Mouse (Mus musculus): ENCODE measurements around the gene Sprr1a. TPM values are rescaled to one million over a fixed set of nuclear protein-coding genes. Genes with fewer than 3 reads are reported as not detected.

Sprr1a gene
- not detected for polyA plus RNA-seq (2017; shearing (Covaris generic))

DNA sequence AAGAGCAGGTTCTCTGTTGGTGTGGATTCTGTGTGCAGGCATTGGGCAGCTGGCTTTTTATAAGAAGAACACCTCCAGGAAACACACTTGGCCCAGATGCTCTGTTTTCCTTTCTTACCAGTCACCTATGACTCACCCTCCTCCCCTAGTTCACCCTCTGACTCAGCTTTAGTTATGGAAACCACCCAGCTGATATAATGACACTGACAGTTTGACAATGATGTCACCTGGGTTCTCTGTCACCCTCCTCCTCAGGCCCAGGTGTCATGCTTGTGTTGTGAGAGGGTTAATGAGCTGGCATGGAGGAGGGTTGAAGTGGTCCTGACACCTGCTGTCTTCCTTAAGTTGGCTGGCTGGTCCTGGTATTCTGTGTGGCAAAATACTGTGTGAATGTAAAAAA, at the start of gene Sprr1a:
Gene Sprr1a, minus strand, starts transcription at position 33 of the 400 bp plus-strand sequence.

DNA sequence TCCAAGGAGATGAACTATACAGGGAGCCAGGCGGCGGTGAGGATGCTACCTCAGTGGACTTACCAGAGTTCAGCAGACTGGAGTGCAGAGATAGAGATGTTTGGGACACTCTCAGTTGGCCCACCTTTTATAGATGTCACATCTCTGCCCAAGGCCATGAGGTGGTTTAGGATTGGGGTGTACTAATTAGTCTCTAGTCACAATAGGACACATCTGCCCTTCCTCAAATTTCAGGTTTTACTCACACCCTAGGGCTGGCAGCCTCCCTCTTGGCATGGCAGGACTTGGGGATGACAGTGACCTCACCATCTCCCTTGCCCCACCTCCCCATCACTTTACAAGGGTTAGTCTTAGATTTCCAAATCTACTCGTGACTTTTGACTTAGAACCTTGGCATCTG, 48.7 kb upstream of the Sprr1a start, which contains the start of gene 2310046K23Rik:
Gene 2310046K23Rik, minus strand, starts transcription at position 101 of the 400 bp plus-strand sequence.

DNA sequence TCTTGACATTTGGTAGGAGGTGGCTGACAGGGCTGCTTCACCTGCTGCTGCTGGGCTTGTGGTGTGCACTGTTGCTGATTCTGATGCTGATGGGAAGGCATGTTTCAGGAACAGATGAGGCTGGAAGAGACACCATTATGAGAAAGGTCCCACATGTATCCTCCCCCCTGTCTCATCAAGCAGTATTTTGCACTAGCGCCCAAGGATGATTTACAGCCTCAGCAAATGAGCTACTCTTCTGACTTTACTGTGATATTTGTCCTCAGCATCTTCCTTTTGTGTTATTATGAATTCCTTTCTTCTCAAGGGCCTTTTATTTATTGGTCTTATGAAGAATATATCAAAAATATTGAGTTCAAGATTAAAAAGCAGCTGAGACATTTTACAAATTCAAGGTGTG, 14.7 kb upstream of the Sprr1a start, which contains the start of gene Sprr4:
Gene Sprr4, minus strand, starts transcription at position 101 of the 400 bp plus-strand sequence.

DNA sequence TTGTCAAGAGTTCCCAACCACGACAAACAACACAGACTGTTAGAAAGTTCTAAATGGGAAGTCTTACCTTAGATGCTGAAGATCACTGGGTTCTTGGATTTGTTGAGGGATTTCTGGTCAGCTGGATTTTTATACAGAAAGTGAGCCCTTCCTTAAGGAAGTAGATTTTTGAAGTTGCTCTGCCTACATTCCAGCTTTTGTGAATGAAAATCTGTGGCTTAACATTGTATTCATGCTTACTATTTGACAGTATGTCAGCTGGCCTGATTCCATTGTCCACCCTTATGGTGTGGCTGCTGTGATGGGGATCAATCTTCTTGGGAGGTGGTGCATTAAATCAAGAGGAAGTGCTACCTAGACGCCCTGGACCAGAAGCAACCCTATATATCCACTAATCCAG, 27.1 kb downstream of the Sprr1a start, which contains the start of gene Sprr3:
Gene Sprr3, minus strand, starts transcription at position 101 of the 400 bp plus-strand sequence.

DNA sequence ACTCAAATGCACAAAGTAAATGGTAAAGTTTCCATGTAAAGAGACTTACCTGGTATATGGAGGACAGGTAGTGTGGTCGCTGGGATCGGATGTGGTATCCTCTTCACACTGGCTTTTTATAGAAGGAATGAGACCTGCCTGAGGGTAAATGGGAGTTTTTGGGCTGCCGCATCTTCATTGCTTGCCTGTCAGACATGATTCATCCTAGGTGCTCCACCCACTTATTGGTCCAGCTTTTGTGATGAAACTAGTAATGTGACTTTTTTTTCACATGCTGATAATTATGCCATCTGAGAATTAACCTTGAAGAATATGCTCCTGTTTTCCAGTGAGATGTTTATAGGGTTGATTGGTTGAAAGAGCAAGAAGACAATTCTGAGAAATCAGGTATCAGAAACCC, 47.0 kb downstream of the Sprr1a start, which contains the start of gene Sprr1b:
Gene Sprr1b, minus strand, starts transcription at position 101 of the 400 bp plus-strand sequence.

Other genes with a start within 250 kb of the Sprr1a start
- not detected for gene Sprr2a3, start 200.5 kb downstream of the Sprr1a start, polyA plus RNA-seq (2017; shearing (Covaris generic))
- gene Sprr2b, start 169.3 kb downstream of the Sprr1a start, polyA plus RNA-seq (2017; shearing (Covaris generic)) = not detected
- not detected for gene Sprr2d, start 146.8 kb downstream of the Sprr1a start, polyA plus RNA-seq (2017; shearing (Covaris generic))
- gene Sprr2e, start 133.8 kb downstream of the Sprr1a start, polyA plus RNA-seq (2017; shearing (Covaris generic)) = not detected
- gene Sprr2f, start 120.7 kb downstream of the Sprr1a start, polyA plus RNA-seq (2017; shearing (Covaris generic)) = not detected
- not detected for gene Sprr2h, start 100.2 kb downstream of the Sprr1a start, polyA plus RNA-seq (2017; shearing (Covaris generic))
- not detected for gene Sprr2i, start 77.9 kb downstream of the Sprr1a start, polyA plus RNA-seq (2017; shearing (Covaris generic))
- not detected for gene Sprr2j-ps, start 67.8 kb downstream of the Sprr1a start, polyA plus RNA-seq (2017; shearing (Covaris generic))
- 14.5 TPM for gene Gm9774, start 56.5 kb downstream of the Sprr1a start, polyA plus RNA-seq (2017; shearing (Covaris generic))
- gene Sprr2k, start 53.3 kb downstream of the Sprr1a start, polyA plus RNA-seq (2017; shearing (Covaris generic)) = not detected
- gene Sprr1b, start 47.1 kb downstream of the Sprr1a start, polyA plus RNA-seq (2017; shearing (Covaris generic)) = not detected
- gene Sprr3, start 27.2 kb downstream of the Sprr1a start, polyA plus RNA-seq (2017; shearing (Covaris generic)) = not detected
- not detected for gene Sprr4, start 14.6 kb upstream of the Sprr1a start, polyA plus RNA-seq (2017; shearing (Covaris generic))
- gene 2310046K23Rik, start 48.6 kb upstream of the Sprr1a start, polyA plus RNA-seq (2017; shearing (Covaris generic)) = not detected
- gene Ivl, start 87.8 kb upstream of the Sprr1a start, polyA plus RNA-seq (2017; shearing (Covaris generic)) = not detected
- not detected for gene Smcp, start 103.1 kb upstream of the Sprr1a start, polyA plus RNA-seq (2017; shearing (Covaris generic))
- not detected for gene 2210017I01Rik, start 121.6 kb upstream of the Sprr1a start, polyA plus RNA-seq (2017; shearing (Covaris generic))
- not detected for gene Lce6a, start 135.8 kb upstream of the Sprr1a start, polyA plus RNA-seq (2017; shearing (Covaris generic))
- not detected for gene Lce1a1, start 162.4 kb upstream of the Sprr1a start, polyA plus RNA-seq (2017; shearing (Covaris generic))
- not detected for gene Lce1b, start 171.0 kb upstream of the Sprr1a start, polyA plus RNA-seq (2017; shearing (Covaris generic))
- gene Lce1a2, start 184.4 kb upstream of the Sprr1a start, polyA plus RNA-seq (2017; shearing (Covaris generic)) = not detected
- not detected for gene Lce1c, start 193.4 kb upstream of the Sprr1a start, polyA plus RNA-seq (2017; shearing (Covaris generic))
- gene Lce1d, start 201.3 kb upstream of the Sprr1a start, polyA plus RNA-seq (2017; shearing (Covaris generic)) = not detected
- not detected for gene Lce1e, start 223.2 kb upstream of the Sprr1a start, polyA plus RNA-seq (2017; shearing (Covaris generic))
- gene Lce1f, start 234.5 kb upstream of the Sprr1a start, polyA plus RNA-seq (2017; shearing (Covaris generic)) = not detected